Mouse (Mus musculus) forebrain, embryonic 16.5 days (tissue): Measurements from ENCODE around the gene Mcfd2. TPM values are rescaled to one million over a fixed set of nuclear protein-coding genes. Genes with fewer than 3 reads are reported as not detected.

Experiments
- ATAC-seq: fragments of 200-750 bp; cut with Nextera tagmentation; 2 replicates; pipeline ENCODE4 v1.8.0; 2017; ENCODE audit warnings: mild to moderate bottlenecking, moderate library complexity
- H3K27ac ChIP-seq: fragments of 300-500 bp; sonication (generic); 2 replicates; pipeline ENCODE4 v1.5.1; 2014; ENCODE audit warnings: low read length, control low read depth
- H3K27me3 ChIP-seq: fragments of 300-500 bp; sonication (generic); replicated peaks from 2 replicates; pipeline ENCODE4 v1.6.1; 2014; ENCODE audit warnings: low read length; ENCODE audit not compliant: control insufficient read depth, insufficient read depth
- H3K36me3 ChIP-seq: fragments of 300-500 bp; sonication (generic); 2 replicates; pipeline ENCODE4 v1.6.1; 2014; ENCODE audit not compliant: control insufficient read depth, insufficient read depth
- H3K4me1 ChIP-seq: fragments of 300-500 bp; sonication (generic); replicated peaks from 2 replicates; pipeline ENCODE4 v1.6.1; 2014; ENCODE audit warnings: low read length; ENCODE audit not compliant: control insufficient read depth, insufficient read depth
- H3K4me2 ChIP-seq: fragments of 300-500 bp; sonication (generic); 2 replicates; pipeline ENCODE4 v1.6.1; 2014; ENCODE audit warnings: mild to moderate bottlenecking, low read length, control low read depth
- H3K4me3 ChIP-seq: fragments of 300-500 bp; sonication (generic); replicated peaks from 2 replicates; pipeline ENCODE4 v1.5.1; 2014; ENCODE audit warnings: mild to moderate bottlenecking, low read length, control low read depth
- H3K9ac ChIP-seq: fragments of 300-500 bp; sonication (generic); replicated peaks from 2 replicates; pipeline ENCODE4 v1.6.1; 2014; ENCODE audit warnings: low read depth, low read length, control low read depth
- H3K9me3 ChIP-seq: fragments of 300-500 bp; sonication (generic); 2 replicates; pipeline ENCODE4 v1.6.1; 2016; ENCODE audit warnings: low read length; ENCODE audit not compliant: control insufficient read depth
- WGBS: fragments of 180-500 bp; shearing (Covaris S2); extraction: QIAGEN DNeasy Blood & Tissue Kit; methylation state at CpG from one replicate; pipeline ENCODE4 v1.1.7; 2014; 5-methylcytosine and 5-hydroxymethylcytosine counted together
- polyA plus RNA-seq: library from polyadenylated mRNA; unstranded; fragments of >200 nt; fragmentation: Nextera tagmentation; extraction: Ambion mirVana; gene quantifications from 2 replicates; pipeline ENCODE4 v1.2.1, GENCODE M21; 2015

Mcfd2 gene
- polyA plus RNA-seq, 1 experiment from 2014 or later: 54.1 TPM

- Histone ChIP-seq H3K4me1 (peaks cover 24% of the 10 kb centered on the region), H3K4me3 (peak overlapping the region; percentile 62), H3K9me3 (no peaks in the 10 kb centered on the region), H3K4me2 (peak overlapping the region; percentile 83), H3K36me3 (no peaks in the 10 kb centered on the region), H3K27me3 (peaks cover 23% of the 10 kb centered on the region), H3K9ac (peak overlapping the region; percentile 72), H3K27ac (peak overlapping the region; percentile 31; the same call in 1 of the 2 replicates)
- WGBS: under 1% methylated on average over 56 of the region's 56 CpGs
- no peak; the same call in 1 of the 2 replicates for ATAC-seq
Measured at GRCm38 (mm10) chr17:87283055-87283754, 17.5 kb upstream of the Mcfd2 start.

- peak; percentile 94 for ATAC-seq
- Histone ChIP-seq H3K9ac (peak within 1 kb of the TSS; percentile 72), H3K27me3 (peaks cover 23% of the 10 kb centered on the region), H3K9me3 (no peaks in the 10 kb centered on the region), H3K4me3 (peak within 1 kb of the TSS; percentile 62), H3K4me1 (peaks cover 22% of the 10 kb centered on the region), H3K36me3 (no peaks in the 10 kb centered on the region), H3K27ac (peak within 1 kb of the TSS; percentile 34; the same call in 1 of the 2 replicates), H3K4me2 (peak within 1 kb of the TSS; percentile 83)
- WGBS: under 1% methylated on average over 36 of the region's 38 CpGs
Measured at GRCm38 (mm10) chr17:87282706-87283053, 16.9 kb upstream of the Mcfd2 start, which contains the start of gene Ttc7. TSS of gene Ttc7 (plus strand) at chr17:87282886.

GRCm38 (mm10) chr17:87282007-87282705 lies 16.4 kb upstream of the Mcfd2 start:
- Histone ChIP-seq H3K4me2 (peak overlapping the region; percentile 83), H3K36me3 (no peaks in the 10 kb centered on the region), H3K9me3 (no peaks in the 10 kb centered on the region), H3K4me3 (peak overlapping the region; percentile 62), H3K9ac (peak overlapping the region; percentile 72), H3K4me1 (peaks cover 22% of the 10 kb centered on the region), H3K27me3 (peaks cover 23% of the 10 kb centered on the region), H3K27ac (peak overlapping the region; percentile 34; the same call in 1 of the 2 replicates)
- ATAC-seq: peak; percentile 71
- WGBS: under 1% methylated on average over 44 of the region's 44 CpGs

- Histone ChIP-seq H3K27ac (no peak overlapping the region), H3K9ac (no peak overlapping the region), H3K27me3 (peaks cover 1% of the 10 kb centered on the region; the same call in 1 of the 2 replicates), H3K4me1 (no peaks in the 10 kb centered on the region; the same call in 1 of the 2 replicates), H3K4me2 (no peak overlapping the region), H3K9me3 (no peaks in the 10 kb centered on the region), H3K4me3 (no peak overlapping the region), H3K36me3 (no peaks in the 10 kb centered on the region)
- ATAC-seq: no peak
- WGBS: 50% methylated on average over 15 of the region's 15 CpGs
Measured at GRCm38 (mm10) chr17:87275363-87276341, 9.9 kb upstream of the Mcfd2 start.

- H3K9ac ChIP-seq: no peak overlapping the region
- ATAC-seq: peak; percentile 46; the same call in 1 of the 2 replicates
- 46% methylated on average over 6 of the region's 6 CpGs for WGBS
Measured at GRCm38 (mm10) chr17:87269454-87269853, 3.7 kb upstream of the Mcfd2 start.

GRCm38 (mm10) chr17:87264927-87265791 lies 576 bp downstream of the Mcfd2 start:
- Histone ChIP-seq H3K4me2 (peak overlapping the region; percentile 81), H3K27ac (peak overlapping the region; percentile 42), H3K27me3 (peaks cover 3% of the 10 kb centered on the region; the same call in 1 of the 2 replicates), H3K4me1 (peaks cover 15% of the 10 kb centered on the region), H3K9ac (peak overlapping the region; percentile 85), H3K9me3 (peaks cover 4% of the 10 kb centered on the region), H3K4me3 (peak overlapping the region; percentile 81), H3K36me3 (no peaks in the 10 kb centered on the region)
- 8% methylated on average over 26 of the region's 28 CpGs for WGBS
- ATAC-seq: peak; percentile 63

More at GRCm38 (mm10) chr17:87269454-87269853, 3.7 kb upstream of the Mcfd2 start:
- H3K4me1 ChIP-seq: peaks cover 11% of the 10 kb centered on the region
- H3K9me3 ChIP-seq: no peaks in the 10 kb centered on the region
- no peaks in the 10 kb centered on the region for H3K36me3 ChIP-seq
- H3K4me3 ChIP-seq: no peak overlapping the region
- no peak overlapping the region for H3K4me2 ChIP-seq
- peaks cover 3% of the 10 kb centered on the region; the same call in 1 of the 2 replicates for H3K27me3 ChIP-seq
- no peak overlapping the region for H3K27ac ChIP-seq

- 94% methylated on average over 11 of the region's 11 CpGs for WGBS
- H3K4me2 ChIP-seq: peak overlapping the region; percentile 81
- H3K4me1 ChIP-seq: peaks cover 14% of the 10 kb centered on the region
- peaks cover 3% of the 10 kb centered on the region; the same call in 1 of the 2 replicates for H3K36me3 ChIP-seq
- no peak overlapping the region for H3K27ac ChIP-seq
- peaks cover 6% of the 10 kb centered on the region for H3K9me3 ChIP-seq
- ATAC-seq: no peak
- H3K4me3 ChIP-seq: peak overlapping the region; percentile 81; the same call in 1 of the 2 replicates
- 0 out of 2 replicates have a peak overlapping the region, but pooled peaks have one; percentile 85 for H3K9ac ChIP-seq
- peaks cover 3% of the 10 kb centered on the region; the same call in 1 of the 2 replicates for H3K27me3 ChIP-seq
Measured at GRCm38 (mm10) chr17:87264054-87264830, 1.5 kb downstream of the Mcfd2 start.
